Mouse (Mus musculus) hindbrain, embryonic 13.5 days (tissue): ENCODE data around the gene Gm20388. TPM values are rescaled to one million over a fixed set of nuclear protein-coding genes. Genes with fewer than 3 reads are reported as not detected.

Experiments used
- ATAC-seq: fragments of 200-750 bp; cut with Nextera tagmentation; 2 replicates; pipeline ENCODE4 v1.8.0; 2017; ENCODE audit warnings: moderate TSS enrichment; ENCODE audit not compliant: low FRiP score
- H3K27ac ChIP-seq: fragments of 300-500 bp; sonication (generic); 2 replicates; pipeline ENCODE4 v1.5.1; 2015; ENCODE audit warnings: inconsistent platforms, mild to moderate bottlenecking, moderate library complexity
- H3K27me3 ChIP-seq: fragments of 300-500 bp; sonication (generic); 2 replicates; pipeline ENCODE4 v1.6.1; 2015; ENCODE audit warnings: mild to moderate bottlenecking, inconsistent platforms
- H3K36me3 ChIP-seq: fragments of 300-500 bp; sonication (generic); 2 replicates; pipeline ENCODE4 v1.6.1; 2015; ENCODE audit warnings: mild to moderate bottlenecking, inconsistent platforms
- H3K4me1 ChIP-seq: fragments of 300-500 bp; sonication (generic); replicated peaks from 2 replicates; pipeline ENCODE4 v1.6.1; 2015; ENCODE audit warnings: inconsistent platforms
- H3K4me2 ChIP-seq: fragments of 300-500 bp; sonication (generic); 2 replicates; pipeline ENCODE4 v1.6.1; 2015; ENCODE audit warnings: inconsistent platforms, mild to moderate bottlenecking, moderate library complexity
- H3K4me3 ChIP-seq: fragments of 300-500 bp; sonication (generic); 2 replicates; pipeline ENCODE4 v1.5.1; 2015; ENCODE audit warnings: mild to moderate bottlenecking, inconsistent platforms
- H3K9ac ChIP-seq: fragments of 300-500 bp; sonication (generic); 2 replicates; pipeline ENCODE4 v1.6.1; 2015; ENCODE audit warnings: mild to moderate bottlenecking, inconsistent platforms
- H3K9me3 ChIP-seq: fragments of 300-500 bp; sonication (generic); 2 replicates; pipeline ENCODE4 v1.6.1; 2016; ENCODE audit warnings: inconsistent platforms
- WGBS: fragments of 180-500 bp; shearing (Covaris S2); methylation state at CpG from one replicate; pipeline ENCODE4 v1.1.7; 2015; 5-methylcytosine and 5-hydroxymethylcytosine counted together
- polyA plus RNA-seq: library from polyadenylated mRNA; unstranded; fragments of >200 nt; fragmentation: Nextera tagmentation; extraction: Ambion mirVana; gene quantifications from 2 replicates; pipeline ENCODE4 v1.2.1, GENCODE M21; 2015

Gm20388 gene
- polyA plus RNA-seq, 1 experiment from 2014 or later = 1.9 TPM

- ATAC-seq = no peak
- 96% methylated on average over 5 of the region's 5 CpGs for WGBS
- Histone ChIP-seq H3K4me3 (no peak overlapping the region), H3K9me3 (no peaks in the 10 kb centered on the region), H3K4me1 (peaks cover 81% of the 10 kb centered on the region), H3K36me3 (0 out of 2 replicates have a peak, but pooled peaks cover 9% of the 10 kb centered on the region), H3K9ac (no peak overlapping the region), H3K27me3 (no peaks in the 10 kb centered on the region), H3K27ac (no peak overlapping the region), H3K4me2 (no peak overlapping the region)
These were observed 4369.0 kb downstream of the Gm20388 start for GRCm38 (mm10) chr8:124279690-124279985.

- Histone ChIP-seq H3K9me3 (no peaks in the 10 kb centered on the region), H3K4me1 (peaks cover 92% of the 10 kb centered on the region), H3K4me3 (no peak overlapping the region), H3K36me3 (no peaks in the 10 kb centered on the region), H3K4me2 (no peak overlapping the region), H3K27ac (peak overlapping the region; percentile 90), H3K9ac (peak overlapping the region; percentile 40; the same call in 1 of the 2 replicates), H3K27me3 (no peaks in the 10 kb centered on the region)
- no peak for ATAC-seq
- 55% methylated on average over 11 of the region's 11 CpGs for WGBS
These were observed 4371.3 kb downstream of the Gm20388 start for GRCm38 (mm10) chr8:124281700-124282541.

GRCm38 (mm10) chr8:124282878-124283630 lies 4372.4 kb downstream of the Gm20388 start:
- H3K4me1 ChIP-seq = peaks cover 87% of the 10 kb centered on the region
- peak overlapping the region; percentile 90 for H3K27ac ChIP-seq
- H3K4me2 ChIP-seq = no peak overlapping the region
- WGBS = 53% methylated on average over 12 of the region's 12 CpGs
- H3K36me3 ChIP-seq = no peaks in the 10 kb centered on the region
- H3K4me3 ChIP-seq = no peak overlapping the region
- ATAC-seq = no peak
- no peaks in the 10 kb centered on the region for H3K27me3 ChIP-seq
- H3K9me3 ChIP-seq = no peaks in the 10 kb centered on the region
- H3K9ac ChIP-seq = 0 out of 2 replicates have a peak overlapping the region, but pooled peaks have one; percentile 43

GRCm38 (mm10) chr8:124283644-124284332 lies 4373.1 kb downstream of the Gm20388 start:
- no peaks in the 10 kb centered on the region for H3K36me3 ChIP-seq
- peak overlapping the region; percentile 90 for H3K27ac ChIP-seq
- H3K9ac ChIP-seq = peak overlapping the region; percentile 43; the same call in 1 of the 2 replicates
- WGBS = 13% methylated on average over 11 of the region's 11 CpGs
- peaks cover 80% of the 10 kb centered on the region for H3K4me1 ChIP-seq
- H3K27me3 ChIP-seq = no peaks in the 10 kb centered on the region
- peak overlapping the region; percentile 10; the same call in 1 of the 2 replicates for H3K4me2 ChIP-seq
- no peak for ATAC-seq
- H3K9me3 ChIP-seq = no peaks in the 10 kb centered on the region
- H3K4me3 ChIP-seq = no peak overlapping the region

- Histone ChIP-seq H3K4me2 (0 out of 2 replicates have a peak overlapping the region, but pooled peaks have one; percentile 10), H3K27ac (peak overlapping the region; percentile 90), H3K27me3 (no peaks in the 10 kb centered on the region), H3K4me3 (no peak overlapping the region), H3K9me3 (no peaks in the 10 kb centered on the region), H3K36me3 (no peaks in the 10 kb centered on the region), H3K4me1 (peaks cover 81% of the 10 kb centered on the region), H3K9ac (no peak overlapping the region; the same call in 1 of the 2 replicates)
- peak; percentile 74 for ATAC-seq
- WGBS = 3% methylated on average over 6 of the region's 6 CpGs
These were observed 4373.7 kb downstream of the Gm20388 start for GRCm38 (mm10) chr8:124284333-124284711.

GRCm38 (mm10) chr8:124284984-124285576 lies 4374.4 kb downstream of the Gm20388 start:
- no peaks in the 10 kb centered on the region for H3K36me3 ChIP-seq
- peaks cover 73% of the 10 kb centered on the region for H3K4me1 ChIP-seq
- no peaks in the 10 kb centered on the region for H3K27me3 ChIP-seq
- peak overlapping the region; percentile 43; the same call in 1 of the 2 replicates for H3K9ac ChIP-seq
- H3K9me3 ChIP-seq = no peaks in the 10 kb centered on the region
- no peak overlapping the region for H3K4me3 ChIP-seq
- no peak overlapping the region for H3K4me2 ChIP-seq
- ATAC-seq = peak; percentile 40
- WGBS = 11% methylated on average over 9 of the region's 9 CpGs
- peak overlapping the region; percentile 90 for H3K27ac ChIP-seq

GRCm38 (mm10) chr8:124286461-124287124 lies 4376.0 kb downstream of the Gm20388 start:
- 49% methylated on average over 4 of the region's 4 CpGs for WGBS
- no peaks in the 10 kb centered on the region for H3K36me3 ChIP-seq
- no peaks in the 10 kb centered on the region for H3K9me3 ChIP-seq
- H3K4me1 ChIP-seq = peaks cover 72% of the 10 kb centered on the region
- peak overlapping the region; percentile 90 for H3K27ac ChIP-seq
- ATAC-seq = 0 out of 2 replicates have a peak, but pooled peaks have one; percentile 18
- H3K4me2 ChIP-seq = no peak overlapping the region
- H3K27me3 ChIP-seq = no peaks in the 10 kb centered on the region
- H3K4me3 ChIP-seq = no peak overlapping the region
- peak overlapping the region; percentile 35; the same call in 1 of the 2 replicates for H3K9ac ChIP-seq

- H3K4me1 ChIP-seq = peaks cover 65% of the 10 kb centered on the region
- no peak for ATAC-seq
These were observed 4377.7 kb downstream of the Gm20388 start for GRCm38 (mm10) chr8:124288215-124288864.

GRCm38 (mm10) chr8:124289481-124290050 lies 4378.9 kb downstream of the Gm20388 start:
- Histone ChIP-seq H3K36me3 (no peaks in the 10 kb centered on the region), H3K9ac (no peak overlapping the region), H3K27me3 (no peaks in the 10 kb centered on the region), H3K27ac (no peak overlapping the region), H3K4me3 (no peak overlapping the region), H3K9me3 (no peaks in the 10 kb centered on the region), H3K4me1 (peaks cover 65% of the 10 kb centered on the region), H3K4me2 (no peak overlapping the region)
- WGBS = 86% methylated on average over 5 of the region's 5 CpGs
- ATAC-seq = no peak

More at GRCm38 (mm10) chr8:124288215-124288864, 4377.7 kb downstream of the Gm20388 start:
- H3K36me3 ChIP-seq = no peaks in the 10 kb centered on the region
- WGBS = 93% methylated on average over 4 of the region's 4 CpGs
- no peaks in the 10 kb centered on the region for H3K9me3 ChIP-seq
- no peak overlapping the region for H3K4me2 ChIP-seq
- no peak overlapping the region for H3K27ac ChIP-seq
- H3K4me3 ChIP-seq = no peak overlapping the region
- no peaks in the 10 kb centered on the region for H3K27me3 ChIP-seq
- H3K9ac ChIP-seq = no peak overlapping the region

GRCm38 (mm10) chr8:124290911-124291691 lies 4380.5 kb downstream of the Gm20388 start:
- Histone ChIP-seq H3K27ac (no peak overlapping the region), H3K4me3 (no peak overlapping the region), H3K4me2 (no peak overlapping the region), H3K36me3 (no peaks in the 10 kb centered on the region), H3K9me3 (no peaks in the 10 kb centered on the region), H3K4me1 (peaks cover 58% of the 10 kb centered on the region), H3K27me3 (no peaks in the 10 kb centered on the region), H3K9ac (no peak overlapping the region)
- WGBS = 95% methylated on average over 9 of the region's 9 CpGs
- ATAC-seq = no peak
